Mouse (Mus musculus) G1E-ER4 (cell line): ENCODE data around the gene Nudt13. TPM values are rescaled to one million over a fixed set of nuclear protein-coding genes. Genes with fewer than 3 reads are reported as not detected.

Source experiments
- GATA1 ChIP-seq: IDR thresholded peaks from one replicate; pipeline ENCODE4 v1.8.0; 2012; ENCODE audit warnings: low read length, inconsistent platforms
- polyA plus RNA-seq: library from polyadenylated mRNA; stranded (reverse); fragments of >175 nt; gene quantifications from 2 replicates; pipeline ENCODE4 v1.2.3, GENCODE M21; 2012

Nudt13 gene
- polyA plus RNA-seq, 1 experiment: 0.41 TPM

- TF ChIP-seq GATA1: no peak
Observed at GRCm38 (mm10) chr14:20319420-20319819, 24.9 kb downstream of the Nudt13 start.

- TF ChIP-seq GATA1: no peak
Observed at GRCm38 (mm10) chr14:20324196-20324595, 29.7 kb downstream of the Nudt13 start.

GRCm38 (mm10) chr14:20328474-20328873 is 34.0 kb downstream of the Nudt13 start:
- TF ChIP-seq GATA1: no peak

GRCm38 (mm10) chr14:20331316-20331715 is 36.8 kb downstream of the Nudt13 start:
- TF ChIP-seq GATA1: no peak

GRCm38 (mm10) chr14:20339415-20339814 is 44.9 kb downstream of the Nudt13 start:
- no peak for TF ChIP-seq GATA1

GRCm38 (mm10) chr14:20340149-20340548 is 45.7 kb downstream of the Nudt13 start:
- TF ChIP-seq GATA1: no peak

- TF ChIP-seq GATA1: no peak
Observed at GRCm38 (mm10) chr14:20340866-20341265, 46.4 kb downstream of the Nudt13 start.

- TF ChIP-seq GATA1: no peak
Observed at GRCm38 (mm10) chr14:20345885-20346284, 51.4 kb downstream of the Nudt13 start.

- TF ChIP-seq GATA1: no peak
Observed at GRCm38 (mm10) chr14:20347441-20347990, 53.0 kb downstream of the Nudt13 start.

GRCm38 (mm10) chr14:20347991-20348541 is 53.6 kb downstream of the Nudt13 start, which contains the start of the genes Ecd and Fam149b:
TSS of gene Ecd (minus strand) at chr14:20348121.
TSS of gene Fam149b (plus strand) at chr14:20348162.
- TF ChIP-seq GATA1: no peak

- no peak for TF ChIP-seq GATA1
Observed at GRCm38 (mm10) chr14:20363230-20363629, 68.7 kb downstream of the Nudt13 start.

Other genes with a start within 250 kb of the Nudt13 start
- gene Saysd1, start 156.2 kb upstream of the Nudt13 start, polyA plus RNA-seq: 0.40 TPM in 2 replicates
- 2.3 and 2.8 TPM in 2 replicates for gene Kcnk5, start 112.9 kb upstream of the Nudt13 start, polyA plus RNA-seq
- gene Kcnk16, start 25.5 kb upstream of the Nudt13 start, polyA plus RNA-seq: not detected in 2 replicates
- gene Ecd, start 53.4 kb downstream of the Nudt13 start, polyA plus RNA-seq: 46.9 and 95.3 TPM in 2 replicates
- 14.5 and 15.4 TPM in 2 replicates for gene Fam149b, start 53.5 kb downstream of the Nudt13 start, polyA plus RNA-seq
- 133 and 165 TPM in 2 replicates for gene Dnajc9, start 94.2 kb downstream of the Nudt13 start, polyA plus RNA-seq
- 30.3 and 33.3 TPM in 2 replicates for gene Mrps16, start 98.9 kb downstream of the Nudt13 start, polyA plus RNA-seq
- gene Cfap70, start 157.5 kb downstream of the Nudt13 start, polyA plus RNA-seq: not detected in 2 replicates
- gene Anxa7, start 185.4 kb downstream of the Nudt13 start, polyA plus RNA-seq: 26.6 and 28.3 TPM in 2 replicates
- 0.09 TPM in 1 of 2 replicates, not detected in the other for gene Mss51, start 202.2 kb downstream of the Nudt13 start, polyA plus RNA-seq